8 mouse cellular contexts compared by ENCODE assay signal in the genomic region with DNA sequence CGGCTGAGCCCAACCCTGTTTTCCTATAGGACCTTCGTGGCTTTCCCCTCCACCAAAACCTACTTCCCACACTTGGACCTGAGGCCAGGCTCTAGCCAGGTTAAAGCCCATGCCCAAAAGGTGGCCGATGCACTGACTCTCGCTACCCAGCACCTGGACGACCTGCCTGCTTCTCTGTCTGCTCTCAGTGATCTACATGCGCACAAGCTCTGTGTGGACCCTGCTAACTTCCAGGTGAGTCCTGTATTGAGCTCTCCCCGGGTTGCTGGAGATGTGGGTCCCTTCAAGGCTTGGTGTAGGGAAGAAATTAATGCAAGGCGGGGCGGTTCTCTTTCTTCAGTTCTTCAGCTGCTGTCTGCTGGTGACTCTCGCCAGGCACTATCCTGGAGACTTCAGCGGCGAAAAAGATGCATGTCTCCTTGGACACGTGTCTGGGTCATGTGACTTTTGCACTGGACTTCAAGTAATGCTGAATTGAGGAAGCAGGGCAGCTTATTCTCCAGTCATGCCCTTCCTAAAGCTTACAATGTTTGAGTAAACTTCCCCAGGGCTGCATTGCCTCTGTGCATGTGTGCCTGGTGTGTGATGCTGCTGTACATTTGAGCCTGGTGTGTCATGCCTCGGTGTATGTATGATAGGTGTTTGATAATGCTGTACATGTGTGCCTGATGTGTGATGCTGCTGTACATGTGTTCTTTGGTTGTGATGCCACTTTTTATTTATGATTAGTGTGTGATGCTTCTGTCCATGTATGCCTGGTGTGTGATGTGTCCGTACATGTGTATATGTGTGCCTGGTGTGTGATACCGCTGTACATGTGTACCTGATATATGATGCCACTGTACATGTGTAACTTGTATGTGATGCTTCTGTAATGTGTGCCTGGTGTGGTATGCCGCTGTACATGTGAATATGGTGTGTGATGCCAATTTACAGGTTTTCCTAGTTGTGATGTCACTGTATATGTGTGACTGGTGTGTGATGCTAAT. TPM values are rescaled to one million over a fixed set of nuclear protein-coding genes. Genes with fewer than 3 reads are reported as not detected.
DNase-seq lines count a peak whose midpoint lies in the region; ATAC-seq and TF ChIP-seq lines count a peak whose summit lies in the region.

No protein-coding gene starts in this region.

- peaks cover 59% of the 10 kb centered on the region for H3K36me3 ChIP-seq in erythroblast, embryonic 14.5 days (ENCODE audit: control insufficient read depth)
- H3K36me3 ChIP-seq in E14TG2a.4 (ENCODE audit: insufficient read depth, low read length): no peaks in the 10 kb centered on the region
- no peaks in the 10 kb centered on the region for H3K36me3 ChIP-seq in forebrain, embryonic 16.5 days (ENCODE audit: control insufficient read depth, insufficient read depth)
- H3K36me3 ChIP-seq in liver, embryonic 16.5 days (ENCODE audit: control insufficient read depth, insufficient read depth): peaks cover 2% of the 10 kb centered on the region; the same call in 1 of the 2 replicates

- peak overlapping the region; percentile 46 for H3K4me2 ChIP-seq in forebrain, embryonic 16.5 days (ENCODE audit: low read length)
- H3K4me2 ChIP-seq in liver, embryonic 16.5 days (ENCODE audit: low read depth, low read length): peak overlapping the region; percentile 54

- DNase-seq in right cerebral cortex, postnatal 4 days: no peak
- DNase-seq in frontal cortex, postnatal 25 days (ENCODE audit: low spot score in 2 of 2): no peak
- DNase-seq in thymus, postnatal 14 days: no peak

- 62% methylated on average over 14 of the region's 17 CpGs for WGBS in forebrain, embryonic 16.5 days
- 45% methylated on average over 14 of the region's 17 CpGs for WGBS in liver, embryonic 16.5 days (ENCODE audit: insufficient replicate concordance)

- no peaks in the 10 kb centered on the region for H3K9me3 ChIP-seq in erythroblast, embryonic 14.5 days (ENCODE audit: control insufficient read depth, low read length)
- H3K9me3 ChIP-seq in E14TG2a.4 (ENCODE audit: low read length): no peaks in the 10 kb centered on the region
- H3K9me3 ChIP-seq in forebrain, embryonic 16.5 days (ENCODE audit: control insufficient read depth, low read length): no peaks in the 10 kb centered on the region
- no peaks in the 10 kb centered on the region for H3K9me3 ChIP-seq in liver, embryonic 16.5 days (replicated peaks; ENCODE audit: control insufficient read depth, low read length)

- peak overlapping the region; percentile 67 for H3K4me3 ChIP-seq in erythroblast, embryonic 14.5 days (replicated peaks)
- peak overlapping the region; percentile 54 for H3K4me3 ChIP-seq in E14TG2a.4 (replicated peaks; ENCODE audit: low read length)
- peak overlapping the region; percentile 30 for H3K4me3 ChIP-seq in forebrain, embryonic 16.5 days (replicated peaks; ENCODE audit: low read length)
- H3K4me3 ChIP-seq in liver, embryonic 16.5 days (ENCODE audit: low read depth, low read length): peak overlapping the region; percentile 54

- H3K9ac ChIP-seq in forebrain, embryonic 16.5 days (replicated peaks; ENCODE audit: low read depth, low read length): 0 out of 2 replicates have a peak overlapping the region, but pooled peaks have one; percentile 25
- peak overlapping the region; percentile 60 for H3K9ac ChIP-seq in liver, embryonic 16.5 days (ENCODE audit: low read depth, low read length)

- TF ChIP-seq CTCF in E14TG2a.4 (conservative IDR thresholded peaks at IDR 0.05; ENCODE audit: low read length): no peak

- H3K27me3 ChIP-seq in erythroblast, embryonic 14.5 days (ENCODE audit: control insufficient read depth): peaks cover 16% of the 10 kb centered on the region
- H3K27me3 ChIP-seq in E14TG2a.4 (ENCODE audit: insufficient read depth, low read length): peaks cover 37% of the 10 kb centered on the region
- no peaks in the 10 kb centered on the region for H3K27me3 ChIP-seq in forebrain, embryonic 16.5 days (replicated peaks; ENCODE audit: control insufficient read depth, insufficient read depth, low read length)
- H3K27me3 ChIP-seq in liver, embryonic 16.5 days (ENCODE audit: control insufficient read depth, insufficient read depth, low read depth, low read length): 0 out of 2 replicates have a peak, but pooled peaks cover 8% of the 10 kb centered on the region

- no peak overlapping the region for H3K27ac ChIP-seq in forebrain, embryonic 16.5 days (ENCODE audit: low read length)
- H3K27ac ChIP-seq in liver, embryonic 16.5 days (ENCODE audit: low read length): peak overlapping the region; percentile 71

- no peak for ATAC-seq in erythroblast, adult 5-6 weeks (replicated peaks; ENCODE audit: low FRiP score, poor library complexity, severe bottlenecking)
- ATAC-seq in forebrain, embryonic 16.5 days: peak; percentile 15
- ATAC-seq in liver, embryonic 16.5 days (ENCODE audit: low read depth): no peak

- peaks cover 42% of the 10 kb centered on the region for H3K4me1 ChIP-seq in erythroblast, embryonic 14.5 days (ENCODE audit: control insufficient read depth)
- H3K4me1 ChIP-seq in E14TG2a.4 (replicated peaks; ENCODE audit: low read depth, low read length): peaks cover 5% of the 10 kb centered on the region
- H3K4me1 ChIP-seq in forebrain, embryonic 16.5 days (replicated peaks; ENCODE audit: control insufficient read depth, insufficient read depth, low read length): peaks cover 4% of the 10 kb centered on the region
- peaks cover 6% of the 10 kb centered on the region for H3K4me1 ChIP-seq in liver, embryonic 16.5 days (ENCODE audit: control insufficient read depth, low read depth, low read length)

RNA-seq across cellular contexts. Expression of gene Hbq1a, which starts 0.7 kb away (rescaled TPM):
- 0.09 and 1.1 TPM in 2 replicates for polyA plus RNA-seq in erythroblast, embryonic 14.5 days (2012)
- total RNA-seq in erythroblast, adult 5-6 weeks (2015; ENCODE audit: low replicate concordance): 28.2 and 42.2 TPM in 2 replicates
- total RNA-seq in erythroblast, adult 5-6 weeks (2017; ENCODE audit: low replicate concordance): 17.0 and 21.0 TPM in 2 replicates
- 1.3 and 1.9 TPM in 2 replicates for polyA plus RNA-seq in forebrain, embryonic 16.5 days (2015; fragmentation: Nextera tagmentation; extraction: Ambion mirVana)
- polyA plus RNA-seq in liver, embryonic 16.5 days (2015; fragmentation: Nextera tagmentation; extraction: Ambion mirVana): 6.4 and 7.3 TPM in 2 replicates

RNA-seq across cellular contexts. Expression of gene Hba-a2, which starts 4.3 kb away (rescaled TPM):
- 130,484 and 191,888 TPM in 2 replicates for polyA plus RNA-seq in erythroblast, embryonic 14.5 days (2012)
- total RNA-seq in erythroblast, adult 5-6 weeks (2015; ENCODE audit: low replicate concordance): 143,341 and 149,783 TPM in 2 replicates
- total RNA-seq in erythroblast, adult 5-6 weeks (2017; ENCODE audit: low replicate concordance): 224,706 and 268,423 TPM in 2 replicates
- polyA plus RNA-seq in forebrain, embryonic 16.5 days (2015; fragmentation: Nextera tagmentation; extraction: Ambion mirVana): 5,488 and 6,869 TPM in 2 replicates
- polyA plus RNA-seq in liver, embryonic 16.5 days (2015; fragmentation: Nextera tagmentation; extraction: Ambion mirVana): 165,200 and 165,281 TPM in 2 replicates

RNA-seq across cellular contexts. Expression of gene Hbq1b, which starts 13.8 kb away (rescaled TPM):
- polyA plus RNA-seq in erythroblast, embryonic 14.5 days (2012): 7.5 and 8.6 TPM in 2 replicates
- 294 and 334 TPM in 2 replicates for total RNA-seq in erythroblast, adult 5-6 weeks (2015; ENCODE audit: low replicate concordance)
- total RNA-seq in erythroblast, adult 5-6 weeks (2017; ENCODE audit: low replicate concordance): 138 and 139 TPM in 2 replicates
- 3.3 and 4.1 TPM in 2 replicates for polyA plus RNA-seq in forebrain, embryonic 16.5 days (2015; fragmentation: Nextera tagmentation; extraction: Ambion mirVana)
- polyA plus RNA-seq in liver, embryonic 16.5 days (2015; fragmentation: Nextera tagmentation; extraction: Ambion mirVana): 158 and 159 TPM in 2 replicates

RNA-seq across cellular contexts. Expression of gene Hba-a1, which starts 17.3 kb away (rescaled TPM):
- polyA plus RNA-seq in erythroblast, embryonic 14.5 days (2012): 387,305 and 409,151 TPM in 2 replicates
- 59,368 and 63,767 TPM in 2 replicates for total RNA-seq in erythroblast, adult 5-6 weeks (2015; ENCODE audit: low replicate concordance)
- 14,861 and 24,674 TPM in 2 replicates for total RNA-seq in erythroblast, adult 5-6 weeks (2017; ENCODE audit: low replicate concordance)
- 2,173 and 2,648 TPM in 2 replicates for polyA plus RNA-seq in forebrain, embryonic 16.5 days (2015; fragmentation: Nextera tagmentation; extraction: Ambion mirVana)
- polyA plus RNA-seq in liver, embryonic 16.5 days (2015; fragmentation: Nextera tagmentation; extraction: Ambion mirVana): 72,809 and 72,929 TPM in 2 replicates

RNA-seq across cellular contexts. Expression of gene Hba-x, which starts 24.4 kb away (rescaled TPM):
- 158 and 188 TPM in 2 replicates for polyA plus RNA-seq in erythroblast, embryonic 14.5 days (2012)
- total RNA-seq in erythroblast, adult 5-6 weeks (2015; ENCODE audit: low replicate concordance): 7.9 and 8.8 TPM in 2 replicates
- total RNA-seq in erythroblast, adult 5-6 weeks (2017; ENCODE audit: low replicate concordance): 0.68 and 2.2 TPM in 2 replicates
- polyA plus RNA-seq in forebrain, embryonic 16.5 days (2015; fragmentation: Nextera tagmentation; extraction: Ambion mirVana): 9.4 and 11.3 TPM in 2 replicates
- 43.7 and 47.4 TPM in 2 replicates for polyA plus RNA-seq in liver, embryonic 16.5 days (2015; fragmentation: Nextera tagmentation; extraction: Ambion mirVana)

Comparison
In these comparisons a context has a peak if more than half of its experiments do, and no peak if none do; other contexts are left out.
1. RNA of gene Hba-a2, which starts 4.3 kb away (polyA plus RNA-seq): 165,200 to 165,281 TPM in liver, embryonic 16.5 days and 130,484 to 191,888 TPM in erythroblast, embryonic 14.5 days; 5,488 to 6,869 TPM in forebrain, embryonic 16.5 days; every median in the first group is over 10 times any median in the second.
2. RNA of gene Hbq1b, which starts 13.8 kb away (polyA plus RNA-seq): 158 to 159 TPM in liver, embryonic 16.5 days; 7.5 to 8.6 TPM in erythroblast, embryonic 14.5 days and 3.3 to 4.1 TPM in forebrain, embryonic 16.5 days; every median in the first group is over 10 times any median in the second.
3. Peak in every context shown above with its lines, with median percentiles within 50 percentile points of each other: H3K4me3 ChIP-seq.